Mouse (Mus musculus): ENCODE data around the gene Mip. TPM values are rescaled to one million over a fixed set of nuclear protein-coding genes. Genes with fewer than 3 reads are reported as not detected.
"Not testable (repeated sequence)": the region's sequence is repeated elsewhere in the genome, so short reads cannot be mapped to it uniquely, and the experiment has no call there.

Gene Mip
- polyA plus RNA-seq, 2 experiments = 0.17 to 0.88 TPM

DNA sequence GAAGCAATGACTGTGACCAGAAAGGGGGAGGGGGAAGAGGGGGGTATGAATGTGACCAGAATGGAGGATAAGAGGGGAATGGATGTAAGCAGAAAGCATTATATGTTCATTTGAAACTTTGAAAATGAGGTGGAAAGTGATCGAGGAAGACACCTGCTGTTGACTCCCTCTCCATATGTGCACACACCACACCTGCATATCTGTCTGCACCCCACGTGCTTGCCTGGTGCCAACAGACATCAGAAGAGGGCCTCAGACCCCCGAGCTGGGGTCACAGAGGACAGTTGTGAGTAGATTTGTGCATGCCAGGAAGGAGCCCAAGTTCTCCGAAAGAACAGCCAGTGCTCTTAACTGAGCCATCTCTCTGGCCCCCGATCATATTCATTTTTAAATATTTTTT is 34.3 kb downstream of the Mip start:
- Histone ChIP-seq H3K27ac (replicated peaks; ENCODE audit: low read depth, low read length) (no peak overlapping the region), H3K9me3 (ENCODE audit: control insufficient read depth, low read length) (no peaks in the 10 kb centered on the region), H3K9ac (ENCODE audit: low read depth, low read length, severe bottlenecking) (no peak overlapping the region), H3K4me2 (replicated peaks; ENCODE audit: low read depth, low read length, severe bottlenecking) (no peak overlapping the region), H3K4me1 (ENCODE audit: control insufficient read depth, insufficient read depth, low read length) (no peaks in the 10 kb centered on the region), H3K27me3 (ENCODE audit: control insufficient read depth, insufficient read depth, low read length) (no peaks in the 10 kb centered on the region), H3K4me3 (replicated peaks; ENCODE audit: low read length) (no peak overlapping the region), H3K36me3 (ENCODE audit: control insufficient read depth, insufficient read depth, low read length) (no peaks in the 10 kb centered on the region)
- ATAC-seq (ENCODE audit: low FRiP score, low read depth) (no peak), DNase-seq (ENCODE audit: low spot score) (no peak)
- TF ChIP-seq POLR2A (IDR thresholded peaks at IDR 0.05; ENCODE audit: borderline replicate concordance, extremely low read depth, insufficient read depth, insufficient read length) = no peak
- 86% methylated on average over 5 of the region's 5 CpGs for WGBS

DNA sequence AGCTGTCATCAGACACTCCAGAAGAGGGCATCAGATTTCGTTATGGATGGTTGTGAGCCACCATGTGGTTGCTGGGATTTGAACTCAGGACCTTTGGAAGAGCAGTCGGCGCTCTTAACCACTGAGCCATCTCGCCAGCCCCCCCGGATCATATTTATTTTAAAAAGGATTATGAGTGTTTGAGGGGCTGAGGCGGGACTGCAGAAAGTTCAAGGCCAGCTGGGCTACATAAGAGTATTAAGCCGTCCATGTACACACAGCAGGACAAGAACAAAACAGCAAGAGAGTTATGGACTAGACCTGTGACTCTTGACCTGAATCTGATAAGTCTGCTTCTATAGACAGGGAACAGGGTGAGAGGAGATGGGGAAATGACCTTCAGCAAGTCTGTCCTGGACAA is 34.7 kb downstream of the Mip start:
- not testable (repeated sequence) for H3K9me3 ChIP-seq (ENCODE audit: control insufficient read depth, low read length); H3K4me2 ChIP-seq (replicated peaks; ENCODE audit: low read depth, low read length, severe bottlenecking); H3K36me3 ChIP-seq (ENCODE audit: control insufficient read depth, insufficient read depth, low read length); H3K27me3 ChIP-seq (ENCODE audit: control insufficient read depth, insufficient read depth, low read length); H3K9ac ChIP-seq (ENCODE audit: low read depth, low read length, severe bottlenecking); DNase-seq (ENCODE audit: low spot score); H3K4me3 ChIP-seq (replicated peaks; ENCODE audit: low read length); ATAC-seq (ENCODE audit: low FRiP score, low read depth); H3K4me1 ChIP-seq (ENCODE audit: control insufficient read depth, insufficient read depth, low read length); H3K27ac ChIP-seq (replicated peaks; ENCODE audit: low read depth, low read length)
- WGBS = 81% methylated on average over 7 of the region's 7 CpGs

DNA sequence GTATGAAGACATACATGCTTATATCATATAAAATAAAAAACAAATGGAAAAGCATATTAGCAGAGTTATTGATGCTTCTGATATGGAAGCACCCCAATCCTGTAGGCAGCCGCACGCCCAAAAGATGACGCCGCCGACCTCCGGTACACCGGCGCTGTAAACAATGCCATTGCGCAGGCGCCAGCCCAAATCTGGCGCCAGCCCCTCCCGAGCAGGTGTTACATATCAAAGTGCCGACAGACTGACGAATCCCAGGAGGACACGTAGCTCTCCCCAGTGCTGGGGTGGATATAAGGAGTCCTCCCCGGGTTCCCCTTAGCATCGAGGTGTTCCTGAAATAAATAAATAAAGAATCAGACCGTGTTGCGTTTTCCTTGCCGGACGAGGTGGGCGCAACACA is 36.7 kb downstream of the Mip start:
- H3K9me3 ChIP-seq (ENCODE audit: control insufficient read depth, low read length) = no peaks in the 10 kb centered on the region
- DNase-seq (ENCODE audit: low spot score) (no peak), ATAC-seq (ENCODE audit: low FRiP score, low read depth) (no peak)
- H3K4me2 ChIP-seq (replicated peaks; ENCODE audit: low read depth, low read length, severe bottlenecking) = no peak overlapping the region
- no peaks in the 10 kb centered on the region for H3K36me3 ChIP-seq (ENCODE audit: control insufficient read depth, insufficient read depth, low read length)
- H3K27me3 ChIP-seq (ENCODE audit: control insufficient read depth, insufficient read depth, low read length) = no peaks in the 10 kb centered on the region
- H3K27ac ChIP-seq (replicated peaks; ENCODE audit: low read depth, low read length) = no peak overlapping the region
- no peak overlapping the region for H3K4me3 ChIP-seq (replicated peaks; ENCODE audit: low read length)
- no peak overlapping the region for H3K9ac ChIP-seq (ENCODE audit: low read depth, low read length, severe bottlenecking)
- 81% methylated on average over 22 of the region's 22 CpGs for WGBS
- TF ChIP-seq POLR2A (IDR thresholded peaks at IDR 0.05; ENCODE audit: borderline replicate concordance, extremely low read depth, insufficient read depth, insufficient read length) = no peak
- H3K4me1 ChIP-seq (ENCODE audit: control insufficient read depth, insufficient read depth, low read length) = no peaks in the 10 kb centered on the region

DNA sequence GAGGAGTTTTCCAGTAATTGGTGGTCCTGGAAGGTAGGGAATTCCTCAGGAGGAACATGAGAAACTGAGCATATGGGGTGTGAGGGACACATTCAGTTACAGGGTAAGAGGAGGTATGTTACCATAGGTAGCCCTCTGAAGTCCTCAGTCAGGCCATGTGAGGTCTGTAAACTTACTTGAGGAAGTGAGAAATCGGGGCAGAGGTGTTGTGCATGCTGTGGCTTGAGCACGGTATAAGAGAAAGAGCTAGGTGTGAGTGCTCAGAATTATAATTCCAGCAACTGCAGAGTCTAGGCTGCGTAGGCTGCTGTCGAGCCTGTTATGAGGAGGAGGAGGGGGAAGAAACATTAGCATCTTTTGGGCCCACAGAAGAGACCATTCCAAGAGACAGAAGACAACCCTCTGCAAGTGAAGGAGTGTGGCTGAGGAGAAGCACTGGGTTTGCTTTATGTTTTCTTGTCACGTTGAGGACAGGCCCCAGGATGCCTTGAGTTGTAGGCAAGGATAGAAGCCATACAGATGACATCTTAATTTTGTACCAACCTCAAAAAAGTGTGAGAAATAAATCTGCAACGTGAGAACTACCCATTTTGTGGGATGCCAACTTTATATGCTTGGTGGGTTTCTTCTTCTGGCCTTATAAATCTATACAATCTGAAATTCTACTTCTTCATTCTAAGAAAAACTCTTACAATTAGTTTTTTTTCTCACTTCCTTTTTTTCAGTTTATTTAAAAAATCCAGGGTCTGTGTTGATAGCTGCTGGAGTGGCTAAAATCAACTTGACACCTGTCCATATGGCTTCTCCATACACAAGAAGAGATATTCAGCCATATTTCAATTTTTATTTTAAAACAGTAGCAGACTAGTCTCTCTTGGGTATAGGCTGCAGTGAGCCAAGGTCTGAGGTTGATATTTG is 38.0 kb downstream of the Mip start:
- H3K4me3 ChIP-seq (replicated peaks; ENCODE audit: low read length) = no peak overlapping the region
- no peak overlapping the region for H3K4me2 ChIP-seq (replicated peaks; ENCODE audit: low read depth, low read length, severe bottlenecking)
- H3K27me3 ChIP-seq (ENCODE audit: control insufficient read depth, insufficient read depth, low read length) = no peaks in the 10 kb centered on the region
- no peaks in the 10 kb centered on the region for H3K9me3 ChIP-seq (ENCODE audit: control insufficient read depth, low read length)
- WGBS = 78% methylated on average over 6 of the region's 6 CpGs
- no peak for DNase-seq (ENCODE audit: low spot score)
- no peak overlapping the region for H3K9ac ChIP-seq (ENCODE audit: low read depth, low read length, severe bottlenecking)
- ATAC-seq (ENCODE audit: low FRiP score, low read depth) = no peak
- H3K27ac ChIP-seq (replicated peaks; ENCODE audit: low read depth, low read length) = no peak overlapping the region
- TF ChIP-seq POLR2A (IDR thresholded peaks at IDR 0.05; ENCODE audit: borderline replicate concordance, extremely low read depth, insufficient read depth, insufficient read length) = no peak
- no peaks in the 10 kb centered on the region for H3K4me1 ChIP-seq (ENCODE audit: control insufficient read depth, insufficient read depth, low read length)
- H3K36me3 ChIP-seq (ENCODE audit: control insufficient read depth, insufficient read depth, low read length) = no peaks in the 10 kb centered on the region

DNA sequence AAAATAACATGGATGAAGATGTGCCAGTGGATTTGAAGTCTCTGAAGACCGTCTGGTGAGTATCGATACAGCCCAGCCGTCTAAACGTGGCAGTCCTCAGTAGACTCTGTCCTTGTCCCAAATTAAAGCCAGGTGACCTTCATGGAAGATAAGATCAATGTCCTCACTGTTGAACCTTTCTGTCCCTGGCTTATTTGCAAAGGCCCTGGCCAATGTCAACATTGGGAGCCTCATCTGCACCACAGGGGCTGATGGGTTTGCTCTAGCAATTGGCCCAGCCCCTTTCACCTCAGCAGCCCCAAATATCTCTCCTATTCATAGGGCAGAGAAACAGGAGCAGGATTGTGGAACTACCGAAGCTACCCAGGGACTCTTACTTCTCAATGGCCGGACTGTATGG is 42.7 kb downstream of the Mip start, which contains the start of gene Apof:
Gene Apof (plus strand): TSS at position 301 of the 400 bp plus-strand sequence.
- DNase-seq (ENCODE audit: low spot score) = no peak
- H3K27ac ChIP-seq (replicated peaks; ENCODE audit: low read depth, low read length) = no peak within 1 kb of the TSS
- ATAC-seq (ENCODE audit: low FRiP score, low read depth) = no peak
- peaks cover 2% of the 10 kb centered on the region; the same call in 1 of the 2 replicates for H3K4me1 ChIP-seq (ENCODE audit: control insufficient read depth, insufficient read depth, low read length)
- no peak for TF ChIP-seq POLR2A (IDR thresholded peaks at IDR 0.05; ENCODE audit: borderline replicate concordance, extremely low read depth, insufficient read depth, insufficient read length)
- WGBS = 79% methylated on average over 6 of the region's 6 CpGs
- no peak within 1 kb of the TSS for H3K4me2 ChIP-seq (replicated peaks; ENCODE audit: low read depth, low read length, severe bottlenecking)
- no peaks in the 10 kb centered on the region for H3K9me3 ChIP-seq (ENCODE audit: control insufficient read depth, low read length)
- no peak within 1 kb of the TSS for H3K9ac ChIP-seq (ENCODE audit: low read depth, low read length, severe bottlenecking)
- no peaks in the 10 kb centered on the region for H3K36me3 ChIP-seq (ENCODE audit: control insufficient read depth, insufficient read depth, low read length)
- H3K4me3 ChIP-seq (replicated peaks; ENCODE audit: low read length) = no peak within 1 kb of the TSS
- no peaks in the 10 kb centered on the region for H3K27me3 ChIP-seq (ENCODE audit: control insufficient read depth, insufficient read depth, low read length)
